Mouse (Mus musculus) layer of hippocampus, adult 2 months (tissue): ENCODE results near the gene Plk2. TPM values are rescaled to one million over a fixed set of nuclear protein-coding genes. Genes with fewer than 3 reads are reported as not detected.
"Not testable (repeated sequence)": the region's sequence is repeated elsewhere in the genome, so short reads cannot be mapped to it uniquely, and the experiment has no call there.

Experiments used
- DNase-seq, 2 experiments: peaks; one replicate each; pipeline ENCODE4 v3.0.0; 2022; ENCODE audit warnings: low spot score in 2 of 2
- H3K27ac ChIP-seq: fragments of 200-600 bp; 2 replicates; pipeline ENCODE4 v1.8.1; 2022
- H3K4me3 ChIP-seq: fragments of 200-600 bp; 2 replicates; pipeline ENCODE4 v1.8.1; 2022; ENCODE audit warnings: mild to moderate bottlenecking
- CTCF ChIP-seq: fragments of 200-600 bp; conservative IDR thresholded peaks from 2 replicates; pipeline ENCODE4 v1.8.1; 2022; ENCODE audit warnings: antibody characterized with exemption, mild to moderate bottlenecking, moderate library complexity
- long read RNA-seq, 2 experiments: library from polyadenylated mRNA; stranded (forward); transcript quantifications; one replicate each; pipeline ENCODE4 v2.0.0; 2021; ENCODE audit warnings: borderline mapping rate in 2 of 2
- total RNA-seq, 2 experiments: library from RNA; stranded (reverse); gene quantifications; 2 replicates each; pipeline ENCODE4 v1.2.3; 2021

The Plk2 gene
- total RNA-seq, result 100 to 1,000 TPM; 267 to 268 TPM
- long read RNA-seq, experiment 1, transcript Plk2-201 (14 exons, 2,800 nt), result major isoform, 332 of 373 reads
- long read RNA-seq, experiment 1, partial matches to known transcripts, result 20 of 373 reads
- long read RNA-seq, experiment 1, other reads (novel, unspliced or antisense), result 20 of 373 reads
- long read RNA-seq, experiment 2, transcript Plk2-201 (14 exons, 2,800 nt), result major isoform, 472 of 527 reads
- long read RNA-seq, experiment 2, partial matches to known transcripts, result 24 of 527 reads
- long read RNA-seq, experiment 2, other reads (novel, unspliced or antisense), result 30 of 527 reads

- peak within 1 kb of the TSS; percentile 98 for H3K27ac ChIP-seq
- peak within 1 kb of the TSS; percentile 77 for H3K4me3 ChIP-seq
- peak; percentile 93 to 98 for DNase-seq
- TF ChIP-seq CTCF, result peak; percentile 79
These were observed at the start of gene Plk2 for GRCm38 (mm10) chr13:110394291-110395178. Plk2 (plus strand) TSS chr13:110395046.

GRCm38 (mm10) chr13:110346707-110347106, 48.1 kb upstream of the Plk2 start:
- TF ChIP-seq CTCF, result no peak
- H3K27ac ChIP-seq, result no peak overlapping the region
- H3K4me3 ChIP-seq, result no peak overlapping the region
- DNase-seq, result no peak

GRCm38 (mm10) chr13:110351051-110351450, 43.8 kb upstream of the Plk2 start:
- Histone ChIP-seq H3K27ac (no peak overlapping the region), H3K4me3 (no peak overlapping the region)
- no peak for DNase-seq
- no peak for TF ChIP-seq CTCF

GRCm38 (mm10) chr13:110356941-110357340, 37.9 kb upstream of the Plk2 start, which contains the start of gene Gapt:
Gapt (minus strand) TSS chr13:110357199.
- no peak within 1 kb of the TSS for H3K27ac ChIP-seq
- no peak for DNase-seq
- no peak within 1 kb of the TSS for H3K4me3 ChIP-seq
- no peak for TF ChIP-seq CTCF

- Histone ChIP-seq H3K4me3 (no peak overlapping the region), H3K27ac (no peak overlapping the region)
- no peak for TF ChIP-seq CTCF
- DNase-seq, result no peak
These were observed 31.1 kb upstream of the Plk2 start for GRCm38 (mm10) chr13:110363722-110364121.

- no peak overlapping the region for H3K27ac ChIP-seq
- no peak for TF ChIP-seq CTCF
- DNase-seq, result no peak
- H3K4me3 ChIP-seq, result no peak overlapping the region
These were observed 28.4 kb upstream of the Plk2 start for GRCm38 (mm10) chr13:110366477-110366876.

GRCm38 (mm10) chr13:110367961-110368555, 26.8 kb upstream of the Plk2 start:
- TF ChIP-seq CTCF, result no peak
- Histone ChIP-seq H3K27ac (no peak overlapping the region), H3K4me3 (no peak overlapping the region)
- DNase-seq, result no peak

- not testable (repeated sequence) for H3K4me3 ChIP-seq, H3K27ac ChIP-seq
- peak; percentile 28 to 70 for DNase-seq
- peak; percentile 94 for TF ChIP-seq CTCF
These were observed 26.2 kb upstream of the Plk2 start for GRCm38 (mm10) chr13:110368556-110369040.

GRCm38 (mm10) chr13:110369673-110370072, 25.2 kb upstream of the Plk2 start:
- DNase-seq, result no peak
- Histone ChIP-seq H3K27ac (no peak overlapping the region), H3K4me3 (no peak overlapping the region)
- TF ChIP-seq CTCF, result no peak

GRCm38 (mm10) chr13:110382447-110382901, 12.4 kb upstream of the Plk2 start:
- TF ChIP-seq CTCF, result peak; percentile 88
- DNase-seq, result peak in 1 of 2 experiments; percentile 51
- no peak overlapping the region for H3K27ac ChIP-seq
- no peak overlapping the region for H3K4me3 ChIP-seq

- TF ChIP-seq CTCF, result no peak
- no peak overlapping the region for H3K4me3 ChIP-seq
- no peak for DNase-seq
These were observed 10.3 kb upstream of the Plk2 start for GRCm38 (mm10) chr13:110384514-110384913.

GRCm38 (mm10) chr13:110392210-110392609, 2.6 kb upstream of the Plk2 start:
- Histone ChIP-seq H3K27ac (no peak overlapping the region), H3K4me3 (no peak overlapping the region)
- peak; percentile 93 for TF ChIP-seq CTCF
- peak; percentile 65 to 83 for DNase-seq

More at GRCm38 (mm10) chr13:110384514-110384913, 10.3 kb upstream of the Plk2 start:
- H3K27ac ChIP-seq, result no peak overlapping the region

- DNase-seq, result no peak
- no peak for TF ChIP-seq CTCF
- Histone ChIP-seq H3K27ac (no peak overlapping the region), H3K4me3 (no peak overlapping the region)
These were observed 2.2 kb upstream of the Plk2 start for GRCm38 (mm10) chr13:110392631-110393030.
